Mouse (Mus musculus) urinary bladder, postnatal 4 days (tissue): ENCODE measurements around the gene Gm20825.
"Not testable (repeated sequence)": the region's sequence is repeated elsewhere in the genome, so short reads cannot be mapped to it uniquely, and the experiment has no call there.

ENCODE experiments used
- DNase-seq, 2 experiments: peaks; one replicate each; pipeline ENCODE4 v3.0.0; 2021 to 2022; ENCODE audit warnings: low spot score in 2 of 2

Gene Gm20825

GRCm38 (mm10) chrY:8071407-8071806 is at the start of gene Gm20825:
Gene Gm20825 (minus strand): TSS chrY:8071507.
- DNase-seq: not testable (repeated sequence)
